Mouse (Mus musculus) frontal cortex, postnatal 10 days (tissue): ENCODE measurements at regions not wholly inside any gene's neighbourhood (a gene's known extent, or its start where the extent isn't known, plus 50 kb on each side); places are given as distances from the start of the nearest gene placed in this dataset.
A peak's percentile ranks its signal among the peaks of the same experiment; 100 is the strongest.

Experiments used
- DNase-seq, 2 experiments: peaks; one replicate each; pipeline ENCODE4 v3.0.0; 2022; ENCODE audit warnings: low spot score in 2 of 2, mixed read lengths in 1 of 2

GRCm38 (mm10) chr1:168823184-168823583 is 391.1 kb upstream of the Pbx1 start:
- DNase-seq = no peak

GRCm38 (mm10) chr1:168818381-168818780 is 386.3 kb upstream of the Pbx1 start:
- DNase-seq = no peak

GRCm38 (mm10) chr1:168807084-168807483 is 375.0 kb upstream of the Pbx1 start:
- no peak for DNase-seq

- no peak for DNase-seq
These were observed 373.4 kb upstream of the Pbx1 start for GRCm38 (mm10) chr1:168805442-168805841.

- DNase-seq = peak in 1 of 2 experiments; percentile 11
These were observed 369.0 kb upstream of the Pbx1 start for GRCm38 (mm10) chr1:168801046-168801445.

GRCm38 (mm10) chr1:168786731-168787130 is 354.7 kb upstream of the Pbx1 start:
- DNase-seq = no peak

- no peak for DNase-seq
These were observed 351.8 kb upstream of the Pbx1 start for GRCm38 (mm10) chr1:168783851-168784250.

- no peak for DNase-seq
These were observed 332.4 kb upstream of the Pbx1 start for GRCm38 (mm10) chr1:168764368-168764895.

GRCm38 (mm10) chr1:168761095-168761494 is 329.0 kb upstream of the Pbx1 start:
- no peak for DNase-seq

- no peak for DNase-seq
These were observed 328.2 kb upstream of the Pbx1 start for GRCm38 (mm10) chr1:168760239-168760638.

- DNase-seq = no peak
These were observed 326.8 kb upstream of the Pbx1 start for GRCm38 (mm10) chr1:168758835-168759234.

GRCm38 (mm10) chr1:168754196-168754595 is 322.1 kb upstream of the Pbx1 start:
- no peak for DNase-seq

- no peak for DNase-seq
These were observed 311.4 kb upstream of the Pbx1 start for GRCm38 (mm10) chr1:168743435-168743834.

GRCm38 (mm10) chr1:168738005-168738404 is 305.9 kb upstream of the Pbx1 start:
- no peak for DNase-seq

GRCm38 (mm10) chr1:168737277-168737863 is 305.3 kb upstream of the Pbx1 start:
- no peak for DNase-seq

GRCm38 (mm10) chr1:168733066-168733465 is 301.0 kb upstream of the Pbx1 start:
- DNase-seq = no peak

GRCm38 (mm10) chr1:168709836-168710235 is 277.8 kb upstream of the Pbx1 start:
- DNase-seq = no peak

- peak in 1 of 2 experiments; percentile 12 for DNase-seq
These were observed 277.1 kb upstream of the Pbx1 start for GRCm38 (mm10) chr1:168709017-168709681.

- no peak for DNase-seq
These were observed 276.2 kb upstream of the Pbx1 start for GRCm38 (mm10) chr1:168708161-168708865.

- DNase-seq = no peak
These were observed 265.3 kb upstream of the Pbx1 start for GRCm38 (mm10) chr1:168697386-168697785.

- DNase-seq = no peak
These were observed 254.8 kb upstream of the Pbx1 start for GRCm38 (mm10) chr1:168686821-168687220.

GRCm38 (mm10) chr1:168685147-168685546 is 253.1 kb upstream of the Pbx1 start:
- no peak for DNase-seq
